Mouse (Mus musculus) central nervous system, embryonic 18 days (tissue): ENCODE data around the gene Ros1. TPM values are rescaled to one million over a fixed set of nuclear protein-coding genes. Genes with fewer than 3 reads are reported as not detected.

Experiments
- polyA plus RNA-seq: library from polyadenylated mRNA; depleted of rRNA; stranded (reverse); fragments of >200 nt; gene quantifications from 2 replicates; pipeline ENCODE4 v1.2.3, GENCODE M21; 2012; rRNA removed

Gene Ros1
- 0.01 TPM in 1 of 2 replicates, not detected in the other for polyA plus RNA-seq

DNA sequence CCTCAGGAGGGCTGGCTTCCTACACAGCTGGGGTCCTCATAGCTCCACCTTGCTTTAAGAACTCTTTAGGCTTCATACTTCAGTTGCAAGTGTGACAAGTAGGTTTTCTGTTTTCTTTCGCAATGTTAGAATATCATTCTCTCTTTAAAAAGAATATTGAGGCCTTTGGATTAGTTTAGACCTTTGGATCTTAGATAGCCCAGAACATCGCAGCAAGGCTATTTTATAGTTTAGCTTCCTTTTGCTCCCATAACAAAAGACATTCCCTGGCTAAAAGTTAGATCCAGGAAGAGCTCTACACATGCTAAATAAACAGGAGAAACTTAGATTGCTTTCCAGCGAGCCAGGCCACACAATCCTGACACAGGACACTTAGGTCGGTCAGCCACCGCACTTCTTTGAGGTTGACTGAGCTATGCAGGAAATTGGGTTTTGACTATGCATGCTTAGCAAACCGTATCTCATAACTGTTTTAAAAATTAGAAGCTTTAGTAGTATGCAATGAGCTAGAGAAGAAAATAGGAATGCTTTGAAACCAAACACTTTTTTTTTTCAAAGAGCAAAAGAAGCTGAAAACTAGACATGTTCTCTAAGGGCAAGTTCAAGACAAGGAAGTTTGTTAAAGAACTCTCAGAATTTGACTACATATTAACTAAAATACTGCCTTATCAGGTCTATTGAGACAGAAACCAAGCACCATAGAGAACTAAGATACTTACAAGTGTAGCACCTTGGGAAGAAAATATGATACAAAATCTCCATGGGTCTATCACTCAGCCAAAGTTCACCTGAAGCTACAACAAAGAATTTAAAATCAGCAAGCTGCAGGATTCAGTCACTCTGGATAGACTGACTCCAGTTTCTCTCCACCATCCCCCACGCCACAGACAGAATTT is at the start of gene Ros1:
Gene Ros1, minus strand, starts transcription at position 288 of the 896 bp plus-strand sequence.

DNA sequence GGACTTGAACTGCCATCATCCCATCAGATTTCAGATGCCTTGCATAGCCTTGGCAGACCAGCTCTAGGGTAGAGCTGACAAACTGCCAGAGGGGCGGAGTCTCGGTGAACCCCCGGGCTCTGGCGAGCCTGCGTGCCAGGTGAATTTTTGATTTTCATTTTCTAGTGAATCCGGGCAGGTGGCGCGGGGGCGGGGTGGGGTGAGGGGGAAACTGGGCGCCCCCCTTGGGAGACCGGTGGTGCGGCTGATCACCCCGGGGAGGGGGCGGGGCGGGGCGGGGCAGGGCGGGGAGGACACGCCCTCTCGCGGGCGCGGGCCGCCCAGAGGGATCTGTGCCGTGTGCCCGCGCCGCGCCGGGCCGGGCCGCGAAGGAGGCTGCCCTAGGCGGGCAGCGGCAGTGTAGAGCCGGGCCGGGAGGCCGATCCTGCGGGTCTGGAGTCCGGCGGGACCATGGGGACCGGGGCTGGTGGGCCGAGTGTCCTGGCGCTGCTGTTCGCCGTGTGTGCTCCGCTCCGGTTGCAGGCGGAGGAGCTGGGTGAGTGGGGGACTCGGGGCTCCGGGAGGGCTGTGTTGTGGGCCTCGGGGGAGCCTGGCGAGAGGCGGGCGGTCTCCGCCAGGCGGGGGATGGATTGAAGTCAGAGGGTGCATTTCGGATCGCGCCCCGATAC is 38.4 kb upstream of the Ros1 start, which contains the start of gene Dcbld1:
Gene Dcbld1, plus strand, starts transcription at position 319 of the 668 bp plus-strand sequence.

DNA sequence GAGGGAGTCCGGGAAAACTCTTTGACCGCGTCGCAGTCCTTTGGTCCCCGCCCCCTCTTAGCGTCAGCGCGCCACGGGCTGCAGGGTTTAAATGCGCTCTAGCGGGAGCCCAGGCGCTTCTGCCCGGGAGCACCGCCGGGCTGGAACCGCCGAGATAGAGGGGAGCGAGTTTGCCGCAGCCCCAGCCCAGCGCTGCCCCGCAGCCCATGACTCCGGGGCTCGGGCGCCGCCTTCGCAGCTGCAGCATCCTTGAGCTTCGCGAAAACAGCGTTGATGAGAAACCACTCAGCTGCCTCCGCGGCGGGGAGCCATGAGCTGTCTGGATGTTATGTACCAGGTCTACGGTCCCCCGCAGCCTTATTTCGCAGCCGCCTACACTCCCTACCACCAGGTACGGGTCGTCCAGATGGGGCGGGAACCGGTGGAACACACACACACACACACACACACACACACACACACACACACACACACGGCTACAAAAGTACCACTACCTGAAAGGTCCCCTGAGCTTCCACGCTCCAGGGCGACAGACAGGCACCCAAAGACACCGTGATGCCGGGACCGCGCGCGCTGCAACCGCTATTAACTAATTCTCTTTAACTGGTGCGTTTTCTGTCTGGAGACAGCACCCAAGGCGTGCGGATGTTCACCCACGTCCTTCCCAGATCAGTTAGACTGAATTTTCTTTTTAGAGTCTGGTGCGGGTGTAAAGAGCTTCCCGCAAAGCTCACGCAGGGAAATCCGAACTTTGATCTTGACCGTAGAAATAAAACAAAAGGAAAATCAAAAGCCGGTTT is 172.4 kb downstream of the Ros1 start, which contains the start of gene Vgll2:
Gene Vgll2, plus strand, starts transcription at position 90 of the 800 bp plus-strand sequence.

Other genes with a start within 250 kb of the Ros1 start
- 1.2 and 2.1 TPM in 2 replicates for gene Vgll2, start 172.7 kb downstream of the Ros1 start, polyA plus RNA-seq
- gene Dcbld1, start 38.4 kb upstream of the Ros1 start, polyA plus RNA-seq, result 9.6 and 9.7 TPM in 2 replicates
- not detected in 2 replicates for gene Gm26741, start 163.5 kb upstream of the Ros1 start, polyA plus RNA-seq
- gene Gopc, start 186.9 kb upstream of the Ros1 start, polyA plus RNA-seq, result 17.7 and 19.0 TPM in 2 replicates
- 0.06 and 0.16 TPM in 2 replicates for gene Nepn, start 193.7 kb upstream of the Ros1 start, polyA plus RNA-seq
- 32.0 TPM in 2 replicates for gene Nus1, start 222.3 kb upstream of the Ros1 start, polyA plus RNA-seq